Mouse (Mus musculus) WW6 (cell line): ENCODE results near the gene Fga.

Experiments
- DNase-seq: peaks from one replicate; pipeline ENCODE4 v3.0.0-alpha.2; 2013; ENCODE audit warnings: low read depth, low spot score

Gene Fga

GRCm38 (mm10) chr3:83027546-83028251, 1.8 kb downstream of the Fga start:
- no peak for DNase-seq

DNA sequence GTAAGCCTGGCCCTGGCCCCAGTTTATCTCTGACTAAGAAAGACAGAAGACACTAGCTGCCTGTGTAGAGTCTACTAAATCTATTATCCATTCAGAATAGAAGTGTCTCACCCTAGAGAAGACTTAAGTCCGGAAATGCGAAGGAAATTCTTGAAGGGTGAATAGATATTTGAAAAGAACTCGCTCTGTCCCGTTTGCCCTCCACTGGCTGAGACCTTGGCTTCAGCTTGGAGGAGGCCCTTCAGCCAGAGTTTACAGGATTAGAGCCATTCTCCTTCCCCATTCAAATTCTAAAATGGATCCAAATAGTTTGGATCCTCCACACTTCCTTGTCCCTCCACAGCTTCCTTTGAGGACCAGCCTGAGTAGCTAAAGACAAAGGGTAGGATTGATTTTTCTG, 4.5 kb downstream of the Fga start:
- no peak for DNase-seq

DNA sequence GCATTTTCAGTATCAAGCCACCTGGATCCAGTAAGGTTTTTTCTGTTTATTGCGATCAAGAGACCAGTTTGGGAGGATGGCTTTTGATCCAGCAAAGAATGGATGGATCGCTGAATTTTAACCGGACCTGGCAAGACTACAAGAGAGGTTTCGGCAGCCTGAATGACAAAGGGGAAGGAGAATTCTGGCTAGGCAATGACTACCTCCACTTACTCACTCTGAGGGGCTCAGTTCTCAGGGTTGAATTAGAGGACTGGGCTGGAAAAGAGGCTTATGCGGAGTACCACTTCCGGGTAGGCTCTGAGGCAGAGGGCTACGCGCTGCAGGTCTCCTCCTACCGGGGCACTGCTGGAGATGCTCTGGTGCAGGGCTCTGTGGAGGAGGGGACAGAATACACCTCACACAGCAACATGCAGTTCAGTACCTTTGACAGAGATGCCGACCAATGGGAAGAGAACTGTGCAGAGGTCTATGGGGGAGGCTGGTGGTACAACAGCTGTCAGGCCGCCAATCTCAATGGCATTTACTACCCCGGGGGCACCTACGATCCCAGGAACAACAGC, 7.0 kb downstream of the Fga start:
- no peak for DNase-seq

- DNase-seq: no peak
These were observed 7.9 kb downstream of the Fga start for GRCm38 (mm10) chr3:83033801-83034200.

DNA sequence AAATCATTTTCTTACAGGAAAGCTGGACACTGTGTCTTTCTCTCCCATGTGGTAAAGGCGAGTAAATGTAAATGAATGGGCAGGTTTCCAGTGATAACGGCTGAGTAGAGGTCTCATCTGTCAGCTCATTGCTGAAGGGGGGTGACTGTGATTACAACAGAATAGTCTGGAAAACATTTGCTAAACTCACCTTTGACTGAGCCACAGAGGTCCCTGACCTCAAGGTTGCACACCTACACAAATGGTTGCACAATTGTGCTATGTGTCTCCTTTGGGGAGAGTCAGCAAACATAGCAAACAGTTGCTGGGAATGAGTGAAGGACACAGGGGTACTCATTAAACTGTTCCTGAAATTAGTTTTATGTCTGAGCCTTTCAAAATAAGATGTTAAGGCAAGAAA, 13.0 kb downstream of the Fga start:
- no peak for DNase-seq

GRCm38 (mm10) chr3:83039666-83040065, 13.8 kb downstream of the Fga start:
- DNase-seq: no peak

- no peak for DNase-seq
These were observed 16.6 kb downstream of the Fga start for GRCm38 (mm10) chr3:83042451-83042850.

DNA sequence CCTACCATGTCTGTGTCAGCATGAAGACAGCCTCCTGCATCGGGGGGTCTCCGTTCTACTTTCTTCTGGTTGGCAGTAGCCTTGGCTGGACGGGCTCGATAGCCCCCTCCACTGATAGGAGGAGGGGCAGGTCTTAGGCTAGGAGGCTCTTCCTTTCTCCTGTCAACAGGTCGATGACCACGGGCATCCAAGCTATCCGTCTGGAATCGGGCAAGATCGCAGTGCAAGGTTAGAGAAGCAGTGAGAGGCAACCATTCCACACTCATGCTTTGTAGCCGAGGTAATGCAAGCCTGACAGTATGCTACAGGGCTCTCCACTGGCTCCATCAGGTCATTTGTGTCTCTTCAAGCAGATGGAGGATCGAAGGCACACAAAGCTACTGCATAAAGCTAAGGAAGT, 20.8 kb downstream of the Fga start:
- DNase-seq: no peak

DNA sequence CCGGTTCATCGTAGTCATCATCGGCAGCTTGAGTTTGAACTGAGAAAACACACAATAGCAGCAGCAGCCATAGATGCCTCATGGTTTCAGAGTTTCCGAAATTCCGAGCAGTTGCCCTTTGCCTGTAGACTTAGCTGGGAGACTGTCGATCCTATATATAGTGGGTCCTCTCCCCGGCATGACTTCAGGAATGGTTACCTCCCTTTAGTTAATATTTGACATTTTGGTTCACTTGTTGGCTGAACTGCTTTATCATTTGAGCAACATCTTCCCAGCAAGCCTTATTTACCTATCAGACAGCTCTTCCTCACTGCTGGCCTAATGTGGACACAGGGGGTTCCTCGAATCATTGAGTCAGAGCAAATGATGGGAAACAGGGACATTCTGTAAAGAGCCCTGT, 23.8 kb downstream of the Fga start, which contains the start of gene Fgb:
Gene Fgb (minus strand): TSS at position 184 of the 400 bp plus-strand sequence.
- no peak for DNase-seq

DNA sequence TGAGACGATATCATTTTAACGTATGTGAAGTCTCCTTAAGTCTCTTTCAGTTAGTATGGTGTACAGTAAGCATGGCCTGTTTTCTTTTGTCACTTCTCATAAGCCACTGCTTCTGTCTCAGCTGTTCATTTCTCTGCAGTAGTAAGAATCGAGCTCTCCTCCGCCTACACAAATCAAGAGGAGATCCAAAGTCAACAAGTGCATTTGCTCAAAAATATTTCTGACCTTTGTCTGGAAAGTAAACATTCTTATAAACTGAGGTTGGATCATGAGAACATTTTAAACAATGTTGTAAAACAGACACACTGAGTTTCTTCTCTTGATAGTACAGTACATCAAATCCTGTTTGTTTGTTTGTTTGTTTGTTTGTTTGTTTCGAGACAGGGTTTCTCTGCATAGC, 24.8 kb downstream of the Fga start:
- DNase-seq: no peak

DNA sequence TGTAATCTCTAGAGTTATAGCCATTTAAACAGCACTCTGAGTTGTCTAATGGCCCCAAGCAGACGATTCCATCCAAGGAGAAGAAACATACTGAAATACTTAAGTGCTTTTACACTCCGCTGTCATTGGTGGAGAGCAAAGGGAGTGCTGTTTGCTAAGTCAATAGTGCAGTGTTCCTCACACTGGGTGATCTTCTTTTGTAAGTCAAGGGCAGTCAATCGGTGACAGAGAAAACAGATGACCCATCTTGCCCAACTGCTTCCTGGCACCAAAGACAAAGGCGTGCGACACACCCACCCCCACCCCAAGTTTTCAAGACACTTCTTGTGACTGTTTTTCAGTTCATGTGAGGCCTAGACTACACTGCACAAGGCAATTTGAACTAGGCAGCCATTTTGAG, 26.2 kb downstream of the Fga start:
- DNase-seq: no peak

- no peak for DNase-seq
These were observed 27.2 kb downstream of the Fga start for GRCm38 (mm10) chr3:83053126-83053525.

- DNase-seq: no peak
These were observed 27.9 kb downstream of the Fga start for GRCm38 (mm10) chr3:83053758-83054157.

DNA sequence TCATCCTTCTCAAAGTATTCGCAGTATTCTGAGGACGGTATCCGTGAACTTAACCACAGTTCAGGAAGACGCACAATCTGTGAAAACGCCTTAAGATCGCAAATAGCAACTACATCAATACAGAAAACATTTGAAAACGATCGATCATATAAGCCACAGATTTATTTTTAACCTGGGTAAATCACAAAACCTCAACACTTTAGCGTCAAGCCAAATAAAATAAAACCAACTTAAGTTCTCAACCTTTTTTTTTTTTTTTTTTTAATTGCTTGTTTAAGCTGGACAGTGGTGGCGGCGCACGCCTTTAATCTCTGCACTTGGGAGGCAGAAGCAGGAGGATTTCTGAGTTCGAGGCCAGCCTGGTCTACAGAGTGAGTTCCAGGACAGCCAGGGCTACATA, 28.9 kb downstream of the Fga start:
- no peak for DNase-seq

DNA sequence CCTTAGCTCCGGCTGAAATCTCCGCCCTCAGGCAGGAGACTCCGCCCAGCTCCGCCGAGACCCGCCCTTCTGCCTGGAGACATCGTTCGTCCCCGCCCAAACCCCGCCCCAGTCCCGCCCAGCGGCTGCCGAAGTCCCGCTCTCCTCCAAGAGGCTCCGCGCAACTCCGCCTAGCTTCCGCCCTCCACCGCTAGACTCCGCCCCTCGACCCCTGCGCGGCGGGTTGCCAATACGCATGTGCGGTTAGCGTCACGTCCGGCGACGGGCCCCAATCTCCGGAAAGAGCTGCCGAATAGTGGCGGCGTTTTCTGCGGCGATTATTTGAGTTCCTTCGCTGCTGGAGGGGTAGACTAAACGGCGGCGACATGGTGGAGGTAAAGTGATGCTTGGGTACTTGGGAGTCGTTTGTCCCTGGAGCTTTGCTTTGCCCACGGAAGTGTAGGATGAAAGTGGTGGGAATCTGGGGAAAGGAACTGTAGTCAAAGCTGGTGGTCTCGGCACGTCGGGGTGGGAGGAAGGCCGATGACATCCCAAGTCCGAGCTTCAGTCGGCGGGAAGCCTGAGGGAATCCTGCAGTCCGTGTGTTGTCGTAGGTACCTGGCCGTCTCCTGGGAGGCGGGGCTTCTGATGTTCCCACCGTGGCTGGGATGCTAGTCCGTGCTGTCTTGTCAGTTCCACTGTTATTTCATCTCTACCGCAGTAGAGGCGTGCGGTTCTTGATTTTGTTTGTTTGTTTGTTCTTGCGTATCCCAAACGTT, 29.6 kb downstream of the Fga start, which contains the start of gene Plrg1:
Gene Plrg1 (plus strand): TSS at position 242 of the 758 bp plus-strand sequence.
- DNase-seq: peak; percentile 85

- DNase-seq: no peak
These were observed 31.2 kb downstream of the Fga start for GRCm38 (mm10) chr3:83057046-83057445.

- DNase-seq: no peak
These were observed 42.0 kb downstream of the Fga start for GRCm38 (mm10) chr3:83067920-83068319.

DNA sequence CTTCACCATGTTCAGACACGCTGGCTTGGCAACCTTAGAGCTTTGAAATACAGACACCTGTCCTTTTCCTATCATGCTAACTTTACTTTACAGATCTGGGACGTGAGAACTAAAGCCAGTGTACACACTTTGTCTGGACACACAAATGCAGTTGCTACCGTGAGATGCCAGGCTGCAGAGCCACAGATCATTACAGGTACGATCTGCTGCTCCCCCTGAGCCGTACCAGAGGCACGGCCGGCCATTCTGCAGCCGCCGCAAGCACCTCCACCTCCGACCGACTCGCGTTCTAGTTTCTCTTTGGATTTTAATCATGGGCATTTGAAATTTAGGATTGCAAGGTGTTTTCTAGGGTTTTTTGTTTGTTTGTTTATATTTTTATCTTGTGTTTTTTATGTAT, 43.0 kb downstream of the Fga start:
- no peak for DNase-seq

- DNase-seq: no peak
These were observed 44.4 kb downstream of the Fga start for GRCm38 (mm10) chr3:83070231-83070630.

DNA sequence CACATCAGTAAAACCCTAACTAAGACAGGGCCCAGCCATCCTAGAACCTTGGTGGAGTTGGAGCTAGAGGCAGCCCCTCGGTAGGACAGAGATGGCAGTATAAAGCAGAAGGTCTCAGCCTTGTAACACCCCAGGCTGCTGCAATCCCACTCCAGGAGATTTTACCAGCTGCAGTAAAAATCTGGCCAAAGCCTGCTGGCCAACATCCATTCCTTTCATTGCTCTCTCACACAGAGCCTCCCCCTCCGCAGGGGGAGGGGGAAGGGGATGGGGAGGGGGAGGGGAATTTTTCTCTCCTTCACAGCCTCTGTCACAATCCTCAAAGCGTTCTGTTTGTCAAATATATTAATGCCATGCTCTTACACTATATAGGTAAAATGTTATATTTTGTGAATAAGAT, 50.7 kb downstream of the Fga start:
- DNase-seq: no peak

DNA sequence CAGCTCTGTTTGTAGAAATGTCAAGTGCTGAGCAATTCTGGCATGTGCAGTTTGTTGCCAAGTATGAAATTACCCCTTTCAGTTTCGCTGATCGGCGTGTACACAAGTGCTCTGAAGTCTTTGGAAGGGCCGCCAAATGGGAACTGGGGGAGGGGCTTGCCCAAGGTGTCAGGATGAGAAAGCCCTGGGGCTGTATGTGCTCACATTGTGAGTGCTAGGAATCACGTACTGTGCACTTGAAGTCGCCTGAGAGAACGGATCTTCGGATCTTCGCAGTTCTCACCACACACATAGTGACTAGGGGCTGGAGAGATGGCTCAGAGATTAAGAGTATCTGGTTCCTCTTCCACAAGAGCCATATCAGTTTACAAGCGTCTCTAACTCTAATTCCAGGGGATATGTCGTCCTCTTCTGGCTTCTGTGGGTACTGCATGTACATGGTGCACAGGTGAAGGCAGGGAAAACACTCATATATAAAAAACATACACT, 54.7 kb downstream of the Fga start:
- DNase-seq: peak; percentile 18
